Mouse (Mus musculus) stomach, postnatal 0 days (tissue): ENCODE results near the gene Gm17662.

Experiments used
- CTCF ChIP-seq: IDR thresholded peaks from 2 replicates; pipeline ENCODE4 v1.5.1; 2016; ENCODE audit warnings: antibody characterized with exemption, low read depth, mild to moderate bottlenecking, moderate library complexity
- EP300 ChIP-seq: optimal IDR thresholded peaks from 2 replicates; pipeline ENCODE3; 2016; ENCODE audit warnings: antibody characterized with exemption

- no peak for TF ChIP-seq CTCF
- TF ChIP-seq EP300: no peak
Observed at GRCm38 (mm10) chr4:104891708-104892107, 34.6 kb downstream of the Gm17662 start.
